Mouse (Mus musculus) olfactory bulb, adult 2 months (tissue): ENCODE results near the gene Diras1. TPM values are rescaled to one million over a fixed set of nuclear protein-coding genes. Genes with fewer than 3 reads are reported as not detected.

ENCODE experiments used
- H3K27ac ChIP-seq: fragments of 200-500 bp; 2 replicates; pipeline ENCODE4 v1.5.1; 2012; ENCODE audit warnings: low read depth, low read length; ENCODE audit not compliant: insufficient read depth
- H3K4me1 ChIP-seq: fragments of 200-500 bp; 2 replicates; pipeline ENCODE4 v1.6.1; 2012; ENCODE audit warnings: low read length; ENCODE audit not compliant: control insufficient read depth, insufficient read depth
- H3K4me3 ChIP-seq: fragments of 200-500 bp; 2 replicates; pipeline ENCODE4 v1.5.1; 2012; ENCODE audit warnings: mild to moderate bottlenecking, low read depth, low read length, moderate library complexity; ENCODE audit not compliant: insufficient read depth
- CTCF ChIP-seq: fragments of 200-500 bp; IDR thresholded peaks from 2 replicates; pipeline ENCODE4 v1.5.1; 2012; ENCODE audit warnings: low read depth, mild to moderate bottlenecking, low read length, moderate library complexity; ENCODE audit not compliant: insufficient read depth
- POLR2A ChIP-seq: fragments of 200-500 bp; IDR thresholded peaks from 2 replicates; pipeline ENCODE4 v1.6.1; 2012; ENCODE audit warnings: mild to moderate bottlenecking, low read depth, low read length, moderate library complexity; ENCODE audit not compliant: insufficient read depth
- WGBS: fragments of 180-500 bp; shearing (Covaris S2); methylation state at CpG from one replicate; pipeline ENCODE4 v1.1.7; 2018; 5-methylcytosine and 5-hydroxymethylcytosine counted together
- polyA plus RNA-seq: library from polyadenylated mRNA; stranded (reverse); fragments of >200 nt; gene quantifications from 2 replicates; pipeline ENCODE4 v1.2.4, GENCODE M21; 2012; ENCODE audit warnings: low replicate concordance; ENCODE audit not compliant: missing spikeins, insufficient read depth, insufficient read length

Gene Diras1
- polyA plus RNA-seq, 1 experiment: not detected

DNA sequence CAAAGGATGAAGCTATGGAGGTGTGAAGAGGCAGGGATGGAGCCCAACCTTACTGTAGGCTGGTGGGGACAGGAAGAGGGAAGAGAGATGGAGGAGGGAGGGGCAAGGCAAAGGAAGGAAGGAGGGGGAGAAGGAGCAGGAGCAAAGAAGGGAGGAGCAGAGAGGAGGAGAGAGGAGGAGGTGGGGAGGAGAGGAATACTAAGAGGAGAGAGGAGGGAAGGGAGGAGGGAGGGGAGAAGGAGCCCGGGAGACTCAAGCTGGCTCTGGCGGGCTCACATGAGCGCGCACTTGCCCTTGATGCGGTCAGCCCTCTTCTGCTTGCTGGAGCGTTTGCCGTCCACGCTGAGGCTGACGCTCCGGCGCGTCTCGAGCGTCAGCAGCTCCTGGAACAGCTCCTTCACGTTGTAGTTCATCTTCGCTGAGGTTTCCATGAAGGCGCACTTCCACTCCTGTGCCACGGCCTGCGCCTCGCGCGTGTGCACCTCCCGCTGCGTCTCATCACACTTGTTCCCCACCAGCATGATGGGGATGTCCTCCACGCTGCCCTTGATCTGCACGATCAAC is 3.8 kb downstream of the Diras1 start:
- Histone ChIP-seq H3K4me1 (peaks cover 18% of the 10 kb centered on the region), H3K4me3 (0 out of 2 replicates have a peak overlapping the region, but pooled peaks have one; percentile 23), H3K27ac (no peak overlapping the region)
- WGBS: 18% methylated on average over 26 of the region's 26 CpGs
- TF ChIP-seq CTCF: no peak; the same call in 1 of the 2 replicates
- no peak for TF ChIP-seq POLR2A

DNA sequence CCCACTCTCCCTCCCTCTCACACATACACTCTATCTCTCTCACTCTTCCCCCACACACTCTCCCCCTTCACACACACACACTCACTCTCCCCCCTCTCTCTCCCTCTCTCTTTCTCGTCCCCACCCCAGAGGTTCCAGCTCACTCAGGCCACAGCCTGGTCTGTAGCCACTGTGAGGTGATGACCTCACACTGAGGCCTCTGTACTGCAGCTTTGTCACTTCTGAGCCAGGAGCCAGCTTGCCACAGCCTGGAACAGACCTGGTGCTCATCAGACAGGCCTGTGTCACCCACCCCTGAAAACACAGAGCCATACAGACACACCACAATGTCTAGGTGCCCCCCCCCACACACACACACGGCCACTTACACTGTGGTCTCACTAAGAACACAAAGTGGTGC is 5.3 kb downstream of the Diras1 start:
- TF ChIP-seq CTCF (no peak), POLR2A (no peak)
- no peak overlapping the region for H3K4me3 ChIP-seq
- WGBS: 51% methylated on average over 2 of the region's 2 CpGs
- no peak overlapping the region for H3K27ac ChIP-seq
- H3K4me1 ChIP-seq: peaks cover 15% of the 10 kb centered on the region

DNA sequence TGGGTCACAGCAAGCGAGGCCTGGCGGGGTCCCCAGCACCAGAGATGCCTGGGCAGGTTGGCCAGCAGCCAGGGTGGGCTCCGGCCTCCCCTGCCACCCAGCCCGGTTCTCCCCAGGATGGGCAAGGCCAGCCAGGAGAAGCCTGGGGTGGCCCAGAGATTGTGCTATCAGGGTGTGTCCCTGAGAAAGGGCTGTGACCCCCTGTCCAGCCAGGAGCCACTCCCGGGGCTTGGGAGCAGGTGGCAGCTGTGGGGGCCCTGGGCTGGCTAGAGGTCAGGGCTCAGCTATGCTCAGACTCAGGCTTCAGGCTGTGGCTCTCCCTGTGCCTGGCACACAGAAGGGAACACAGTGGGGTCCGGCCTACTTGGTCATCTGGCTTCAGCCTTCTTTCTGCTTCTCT is 5.8 kb downstream of the Diras1 start:
- no peak for TF ChIP-seq POLR2A
- no peak for TF ChIP-seq CTCF
- WGBS: 84% methylated on average over 6 of the region's 6 CpGs
- Histone ChIP-seq H3K27ac (no peak overlapping the region), H3K4me1 (peaks cover 19% of the 10 kb centered on the region), H3K4me3 (no peak overlapping the region)

DNA sequence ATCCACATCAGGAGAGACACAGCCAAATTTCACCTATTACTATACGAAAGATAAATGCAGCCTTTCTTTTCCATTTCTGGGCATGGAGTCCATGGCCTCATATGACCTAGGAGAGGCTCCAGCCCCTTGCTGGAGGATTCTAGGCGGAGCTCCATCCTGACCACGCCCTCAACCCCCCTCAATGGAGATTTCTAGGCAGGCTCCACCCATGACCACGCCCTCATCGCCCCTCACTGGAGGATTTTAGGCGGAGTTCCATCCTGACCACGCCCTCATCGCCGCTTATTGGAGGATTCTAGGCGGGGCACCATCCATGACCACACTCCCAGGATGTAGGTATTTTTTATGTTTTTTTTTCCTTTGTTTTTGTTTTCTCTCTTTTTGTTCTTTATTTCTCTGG is 7.1 kb downstream of the Diras1 start:
- no peak overlapping the region for H3K27ac ChIP-seq
- H3K4me1 ChIP-seq: peaks cover 21% of the 10 kb centered on the region
- H3K4me3 ChIP-seq: no peak overlapping the region
- TF ChIP-seq CTCF: no peak
- TF ChIP-seq POLR2A: no peak
- WGBS: 44% methylated on average over 10 of the region's 10 CpGs

DNA sequence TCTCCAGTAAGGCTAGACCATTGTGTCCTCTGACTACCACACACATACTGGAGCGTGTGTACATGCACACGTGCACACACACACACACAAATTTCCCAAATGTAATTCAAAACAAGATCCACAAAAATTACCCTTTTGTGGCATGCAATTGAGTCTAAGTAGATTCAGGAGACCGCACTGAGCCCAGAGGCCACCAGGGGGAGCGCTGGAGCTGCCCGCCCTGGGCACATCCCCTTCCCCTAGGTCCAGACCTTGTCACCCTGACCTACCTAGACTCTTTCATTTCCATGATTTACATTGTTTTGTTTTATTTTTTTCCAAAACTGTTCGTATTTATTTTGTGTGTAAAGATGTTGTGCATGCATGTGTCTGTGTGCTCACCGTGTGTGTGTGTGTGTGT is 8.8 kb downstream of the Diras1 start:
- 9% methylated on average over 7 of the region's 7 CpGs for WGBS
- no peak for TF ChIP-seq POLR2A
- peak; percentile 87 for TF ChIP-seq CTCF
- Histone ChIP-seq H3K27ac (no peak overlapping the region), H3K4me1 (peaks cover 16% of the 10 kb centered on the region), H3K4me3 (no peak overlapping the region)

DNA sequence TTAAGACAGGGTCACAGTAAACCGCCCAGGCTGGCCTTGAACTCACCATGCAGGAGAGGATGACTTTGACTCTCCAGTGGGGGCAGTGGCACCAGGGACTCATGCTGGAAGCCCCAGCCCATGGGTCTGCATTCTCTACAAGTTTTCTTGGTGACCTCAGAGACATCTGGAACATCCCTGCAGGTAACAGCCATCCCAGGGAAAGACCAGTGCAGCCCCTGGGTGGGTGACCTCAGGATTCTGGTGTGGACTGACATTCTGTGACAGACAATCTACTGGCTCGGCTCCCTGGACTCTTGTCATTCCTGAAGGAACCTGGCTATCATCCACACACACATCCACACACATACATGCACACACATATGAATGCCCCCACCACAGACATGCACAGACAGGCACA is 9.8 kb downstream of the Diras1 start:
- Histone ChIP-seq H3K4me1 (0 out of 2 replicates have a peak, but pooled peaks cover 9% of the 10 kb centered on the region), H3K27ac (no peak overlapping the region), H3K4me3 (no peak overlapping the region)
- TF ChIP-seq POLR2A (no peak), CTCF (no peak)
- WGBS: 86% methylated on average over 2 of the region's 2 CpGs

DNA sequence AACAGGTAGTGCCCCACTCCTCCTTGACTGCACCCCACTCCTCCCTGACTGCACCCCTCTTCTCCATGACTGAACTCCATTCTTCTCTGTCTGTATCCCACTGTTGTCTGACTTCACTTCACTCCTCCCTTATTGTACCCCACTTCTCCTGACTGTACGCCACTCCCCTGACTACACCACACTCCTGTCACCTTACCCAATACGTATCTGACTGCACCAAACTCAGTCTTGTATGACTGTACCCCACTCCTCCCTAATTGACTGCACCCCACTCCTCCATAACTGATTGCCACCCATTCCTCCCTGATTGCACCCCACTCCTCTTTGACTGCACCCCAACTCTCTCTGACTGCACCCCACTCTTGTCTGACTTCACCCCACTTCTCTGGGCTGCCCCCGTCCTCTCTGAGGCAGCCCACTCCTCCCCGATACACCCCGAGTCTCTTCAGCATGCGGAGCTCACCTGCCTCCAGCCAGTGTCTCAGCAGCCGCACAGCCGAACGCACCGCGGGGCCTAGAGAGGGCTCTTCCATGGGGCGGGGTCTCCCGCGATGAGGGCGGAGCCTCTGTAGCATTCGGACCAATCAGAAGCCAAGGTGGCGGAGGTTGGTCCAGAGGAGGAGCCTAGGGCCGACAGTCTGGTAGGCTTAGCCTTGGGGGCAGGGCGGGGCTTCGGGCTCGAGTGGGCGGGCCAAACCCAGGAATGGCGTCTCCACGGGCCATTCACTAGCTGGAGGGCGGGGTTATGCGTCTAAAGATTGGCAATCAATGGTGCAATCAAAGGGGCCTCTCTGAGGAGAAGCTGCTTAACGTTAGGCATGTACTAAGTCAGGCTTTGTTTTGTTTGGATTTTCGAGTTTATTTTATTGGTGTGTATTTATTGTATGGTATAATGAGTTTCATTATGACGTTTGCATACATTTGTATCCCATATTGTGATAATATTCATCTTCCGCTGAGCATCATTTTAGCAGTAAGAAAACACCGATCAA is 10.8 kb downstream of the Diras1 start, which contains the start of gene Gng7:
Gene Gng7 (minus strand): TSS at position 553 of the 992 bp plus-strand sequence.
- Histone ChIP-seq H3K4me1 (peaks cover 9% of the 10 kb centered on the region; the same call in 1 of the 2 replicates), H3K4me3 (peak within 1 kb of the TSS; percentile 41), H3K27ac (no peak within 1 kb of the TSS)
- TF ChIP-seq POLR2A (peak; percentile 32; the same call in 1 of the 2 replicates), CTCF (peak; percentile 14; the same call in 1 of the 2 replicates)
- WGBS: 10% methylated on average over 31 of the region's 31 CpGs

DNA sequence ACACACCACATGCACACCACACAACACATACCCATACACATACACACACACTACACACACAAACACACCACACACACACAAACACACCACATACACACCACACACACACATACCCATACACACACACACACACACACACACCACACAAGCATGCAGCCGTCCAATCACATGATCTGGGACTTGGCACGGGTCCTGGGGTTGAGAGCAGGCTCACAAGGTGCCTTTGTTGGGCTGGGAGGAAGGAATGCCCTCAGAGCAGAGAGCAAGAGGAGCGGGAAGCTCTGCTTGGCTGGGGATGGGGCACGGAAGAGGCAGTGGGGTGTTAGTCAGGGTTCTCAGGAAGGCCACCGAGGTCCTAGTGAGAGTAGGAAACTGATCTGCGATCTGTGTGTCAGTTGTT is 14.6 kb downstream of the Diras1 start:
- WGBS: 52% methylated on average over 6 of the region's 6 CpGs
- H3K4me1 ChIP-seq: peaks cover 9% of the 10 kb centered on the region; the same call in 1 of the 2 replicates
- TF ChIP-seq POLR2A (no peak), CTCF (no peak)
- H3K27ac ChIP-seq: no peak overlapping the region
- no peak overlapping the region for H3K4me3 ChIP-seq

DNA sequence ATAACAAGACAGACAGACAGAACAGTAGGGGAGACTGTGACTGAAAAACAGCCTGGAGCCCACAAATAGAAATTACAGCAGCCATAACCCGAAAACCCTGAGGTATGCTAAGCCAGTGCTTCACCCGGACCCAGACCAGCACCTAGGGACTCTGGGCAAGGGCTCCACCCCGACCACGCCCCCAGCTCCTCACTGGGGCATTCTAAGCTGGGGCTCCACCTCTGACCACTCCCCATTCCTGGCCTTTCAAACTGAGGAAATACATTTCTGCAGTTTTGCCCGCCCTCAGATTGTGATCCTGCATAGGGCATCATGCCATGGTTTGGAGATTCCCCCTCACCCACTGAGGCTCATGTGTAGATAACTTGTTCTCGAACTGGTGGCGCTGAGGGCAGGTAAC is 18.2 kb downstream of the Diras1 start:
- Histone ChIP-seq H3K4me3 (no peak overlapping the region), H3K4me1 (peaks cover 4% of the 10 kb centered on the region; the same call in 1 of the 2 replicates), H3K27ac (no peak overlapping the region)
- TF ChIP-seq CTCF (no peak), POLR2A (no peak)
- WGBS: 56% methylated on average over 7 of the region's 7 CpGs
